Mouse (Mus musculus): ENCODE measurements at regions not wholly inside any gene's neighbourhood (a gene's known extent, or its start where the extent isn't known, plus 50 kb on each side); places are given as distances from the start of the nearest gene placed in this dataset.

DNA sequence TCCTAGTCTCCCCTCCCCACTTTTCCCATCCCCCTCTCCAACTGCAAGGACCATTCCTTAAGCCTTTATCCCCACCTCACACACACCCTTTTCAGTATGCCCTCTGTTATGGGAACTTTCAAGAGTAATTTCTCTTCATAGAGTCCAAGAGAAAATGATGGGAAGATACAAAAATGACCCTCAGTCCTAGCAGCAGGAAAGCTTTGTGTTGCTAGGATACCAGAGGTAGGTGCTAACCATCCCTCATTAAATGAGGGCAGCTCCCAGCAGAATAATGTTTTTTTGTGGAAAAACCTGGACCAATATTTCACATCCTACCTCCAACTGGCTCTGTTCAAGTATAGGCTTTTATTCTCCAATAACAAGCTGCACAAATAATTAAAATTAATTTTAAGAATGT lies 296.7 kb upstream of the Epha4 start:
- no peak for DNase-seq (ENCODE audit: extremely low read depth, insufficient read length, low spot score)

DNA sequence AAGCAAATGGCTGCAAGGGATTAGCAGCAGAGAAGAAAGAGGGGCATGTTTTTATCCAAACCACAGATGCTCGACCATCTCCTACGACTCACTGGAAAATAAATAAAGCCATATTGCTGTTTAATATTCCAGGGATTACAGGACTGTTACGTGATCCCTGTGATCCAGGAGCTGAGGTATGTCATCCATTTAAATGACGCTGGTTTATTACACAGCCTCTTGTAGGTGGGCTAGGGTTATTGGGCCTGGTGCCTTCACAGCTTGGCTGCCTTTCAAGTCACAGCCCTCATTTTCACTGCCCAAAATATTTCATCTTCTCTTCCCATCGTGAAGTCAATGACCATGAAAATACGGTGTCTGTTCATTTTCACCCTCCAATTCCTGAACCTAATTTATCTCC lies 276.1 kb upstream of the Epha4 start:
- DNase-seq (ENCODE audit: extremely low read depth, insufficient read length, low spot score), result no peak

GRCm38 (mm10) chr1:77754326-77754725 lies 239.4 kb upstream of the Epha4 start:
- no peak for DNase-seq (ENCODE audit: extremely low read depth, insufficient read length, low spot score)

DNA sequence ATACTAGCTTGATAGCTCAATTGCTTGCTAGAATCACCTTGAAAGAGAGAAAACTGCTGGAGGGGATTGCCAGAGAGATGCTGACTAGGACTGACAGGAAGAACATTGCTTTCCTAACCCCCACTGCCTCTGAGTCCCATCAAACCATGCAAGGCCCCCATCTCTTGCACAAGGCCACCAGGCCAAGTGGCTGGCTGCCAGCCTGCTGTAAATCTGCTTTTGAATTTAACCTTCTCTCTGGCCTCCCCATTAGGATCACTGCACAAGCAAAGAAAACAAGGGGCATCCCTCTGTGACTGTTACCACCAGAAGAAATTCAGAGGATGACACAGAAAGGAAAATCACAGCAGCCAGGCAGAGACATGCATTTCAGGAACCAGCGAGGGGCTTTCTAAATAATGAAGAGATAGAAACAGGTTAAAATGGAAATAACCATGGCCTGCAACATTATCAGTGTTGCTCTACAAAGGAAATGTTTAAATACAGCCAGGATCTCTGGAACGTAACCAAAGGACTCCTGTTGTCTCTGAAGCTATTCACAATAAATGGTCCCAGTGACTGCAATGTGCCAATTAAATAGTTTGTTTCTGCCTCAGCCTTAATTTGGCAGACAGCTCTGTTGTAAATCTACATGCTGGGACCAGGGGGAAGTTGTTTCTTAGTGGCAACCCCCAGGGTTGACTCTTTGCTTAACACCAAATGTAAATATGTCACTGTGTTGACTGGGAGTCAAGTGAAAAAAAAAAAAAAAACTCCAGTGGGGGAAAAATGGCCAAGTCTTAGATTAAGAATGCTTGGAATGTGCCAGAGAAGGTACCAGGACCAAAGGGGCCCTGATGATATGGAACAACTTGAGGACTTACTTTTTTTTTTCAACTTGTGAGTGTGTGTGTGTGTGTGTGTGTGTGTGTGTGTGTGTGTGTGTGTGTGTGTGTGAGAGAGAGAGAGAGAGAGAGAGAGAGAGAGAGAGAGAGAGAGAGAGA lies 233.9 kb upstream of the Epha4 start:
- no peak for DNase-seq (ENCODE audit: extremely low read depth, insufficient read length, low spot score)

DNA sequence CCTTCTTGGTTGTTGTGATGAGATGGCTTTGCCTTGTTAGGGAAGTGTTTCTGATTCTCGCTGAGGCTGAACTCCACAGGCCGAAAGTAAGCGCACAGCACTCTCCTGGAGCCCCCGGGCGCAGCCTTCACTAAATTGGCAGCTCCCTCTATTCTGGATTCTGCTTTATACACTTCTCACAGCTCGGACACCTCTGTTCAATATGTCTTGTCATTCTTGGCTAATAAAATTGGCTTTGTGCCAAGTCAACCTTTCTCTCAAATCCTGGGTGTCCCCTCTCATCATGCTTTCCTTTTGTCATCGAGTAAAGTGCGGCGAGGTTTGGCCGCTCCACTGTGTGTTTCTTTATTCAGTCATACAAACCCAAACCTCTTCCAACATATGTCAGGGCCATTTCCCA lies 217.2 kb upstream of the Epha4 start:
- no peak for DNase-seq (ENCODE audit: extremely low read depth, insufficient read length, low spot score)

DNA sequence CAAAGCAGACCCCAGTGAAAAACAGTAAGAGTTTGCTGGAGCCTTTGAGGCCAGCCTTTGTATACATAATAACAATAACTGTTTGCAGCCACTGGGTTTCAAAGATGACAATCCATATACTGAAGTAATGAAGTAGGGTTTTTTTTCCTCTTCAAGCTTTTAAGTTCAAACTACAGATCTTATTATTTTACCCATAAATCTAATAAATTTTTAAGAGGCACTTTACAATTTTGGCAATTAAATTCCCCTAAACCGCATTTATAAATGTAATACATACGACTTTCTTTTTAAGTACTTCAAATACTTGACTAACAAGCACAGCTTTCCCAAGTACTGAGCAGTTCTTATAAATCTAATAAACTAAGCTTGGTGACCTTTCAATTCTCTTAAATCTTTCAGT lies 212.7 kb upstream of the Epha4 start:
- DNase-seq (ENCODE audit: extremely low read depth, insufficient read length, low spot score), result no peak

DNA sequence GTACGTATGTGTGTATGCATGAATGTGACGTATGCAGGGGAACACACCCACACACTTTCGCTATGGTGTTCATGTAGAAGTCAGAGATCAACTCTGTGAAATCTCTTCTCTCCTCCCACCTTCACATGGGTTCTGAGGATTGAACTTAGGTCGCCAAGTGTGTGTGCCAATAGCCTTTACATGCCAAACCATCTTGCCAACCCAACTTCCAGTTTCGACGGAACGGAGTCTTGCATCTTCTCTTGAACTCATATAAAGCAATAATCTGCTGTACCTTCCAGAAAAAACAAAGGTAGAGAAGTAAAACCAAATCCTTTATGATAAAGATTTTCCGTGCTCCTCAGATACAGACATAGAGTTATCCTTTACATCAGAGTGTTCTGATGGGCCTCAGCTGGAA lies 208.4 kb upstream of the Epha4 start:
- no peak for DNase-seq (ENCODE audit: extremely low read depth, insufficient read length, low spot score)

GRCm38 (mm10) chr1:77720859-77721258 lies 206.0 kb upstream of the Epha4 start:
- no peak for DNase-seq (ENCODE audit: extremely low read depth, insufficient read length, low spot score)

GRCm38 (mm10) chr1:77713001-77713400 lies 198.1 kb upstream of the Epha4 start:
- DNase-seq (ENCODE audit: extremely low read depth, insufficient read length, low spot score), result no peak

- DNase-seq (ENCODE audit: extremely low read depth, insufficient read length, low spot score), result no peak
Observed at GRCm38 (mm10) chr1:77708202-77709020, 193.5 kb upstream of the Epha4 start.

- no peak for DNase-seq (ENCODE audit: extremely low read depth, insufficient read length, low spot score)
Observed at GRCm38 (mm10) chr1:77695228-77696018, 180.5 kb upstream of the Epha4 start.

GRCm38 (mm10) chr1:77663345-77663744 lies 148.5 kb upstream of the Epha4 start:
- DNase-seq (ENCODE audit: extremely low read depth, insufficient read length, low spot score), result no peak

DNA sequence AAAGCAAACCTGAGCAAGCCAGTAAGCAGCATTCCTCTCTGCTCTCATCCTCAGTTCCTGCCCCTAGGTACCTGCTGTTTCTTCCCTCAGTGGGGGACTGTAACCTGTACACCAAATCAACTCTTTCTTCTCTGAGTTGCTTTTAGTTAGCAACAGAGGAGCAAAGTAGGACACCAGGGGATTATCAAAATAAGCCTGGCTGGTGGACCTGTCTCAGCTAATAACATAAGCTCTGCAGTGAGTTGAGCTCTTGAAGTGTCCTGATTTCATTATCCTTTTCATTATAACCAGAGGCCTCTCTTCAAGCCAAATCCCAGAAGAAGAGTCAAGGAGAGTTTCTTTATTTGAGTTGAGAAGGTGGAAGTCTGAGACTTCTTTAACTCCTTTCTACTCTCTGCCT lies 145.5 kb upstream of the Epha4 start:
- DNase-seq (ENCODE audit: extremely low read depth, insufficient read length, low spot score), result no peak

DNA sequence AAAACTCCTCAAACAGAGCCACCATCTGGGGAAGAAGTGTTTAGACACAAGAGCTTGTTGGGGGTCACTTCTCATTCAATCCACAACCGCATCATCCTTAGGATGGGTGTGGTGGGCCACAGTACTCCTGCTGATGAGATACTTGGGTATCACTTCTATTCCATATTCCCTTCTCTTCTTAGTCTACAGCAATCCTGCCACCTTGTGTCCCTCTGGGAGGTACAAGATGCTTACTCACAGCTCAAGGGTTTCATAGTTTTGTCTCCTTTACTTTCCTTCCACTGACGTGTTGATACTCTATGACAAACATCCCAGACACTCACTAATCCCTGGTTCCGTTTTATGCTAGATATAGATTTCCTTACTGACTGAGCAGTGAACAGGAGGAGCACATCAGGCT lies 122.1 kb upstream of the Epha4 start:
- no peak for DNase-seq (ENCODE audit: extremely low read depth, insufficient read length, low spot score)

- DNase-seq (ENCODE audit: extremely low read depth, insufficient read length, low spot score), result no peak
Observed at GRCm38 (mm10) chr1:77629496-77630281, 114.8 kb upstream of the Epha4 start.

GRCm38 (mm10) chr1:77628861-77629260 lies 114.0 kb upstream of the Epha4 start:
- no peak for DNase-seq (ENCODE audit: extremely low read depth, insufficient read length, low spot score)

- no peak for DNase-seq (ENCODE audit: extremely low read depth, insufficient read length, low spot score)
Observed at GRCm38 (mm10) chr1:77617490-77617889, 102.6 kb upstream of the Epha4 start.

DNA sequence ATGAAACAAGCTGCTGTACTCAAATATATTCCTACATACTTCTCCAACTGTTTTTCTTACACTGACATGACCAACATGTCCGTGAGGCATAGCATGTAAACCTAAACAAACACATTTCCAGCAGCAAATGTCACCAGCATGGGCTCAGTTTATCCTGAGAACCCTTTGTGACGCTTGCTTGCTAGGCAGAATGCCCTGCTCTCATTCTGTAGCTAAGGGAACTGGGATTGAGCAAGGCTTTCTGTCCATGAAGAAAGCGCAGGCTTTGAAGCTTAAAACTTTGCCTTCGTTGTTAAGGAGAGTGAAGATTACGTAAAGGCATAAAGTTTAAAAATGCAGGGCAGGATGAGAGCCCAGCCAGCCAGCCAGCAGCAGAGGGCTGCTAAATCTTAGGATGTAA lies 85.6 kb upstream of the Epha4 start:
- DNase-seq (ENCODE audit: extremely low read depth, insufficient read length, low spot score), result no peak

DNA sequence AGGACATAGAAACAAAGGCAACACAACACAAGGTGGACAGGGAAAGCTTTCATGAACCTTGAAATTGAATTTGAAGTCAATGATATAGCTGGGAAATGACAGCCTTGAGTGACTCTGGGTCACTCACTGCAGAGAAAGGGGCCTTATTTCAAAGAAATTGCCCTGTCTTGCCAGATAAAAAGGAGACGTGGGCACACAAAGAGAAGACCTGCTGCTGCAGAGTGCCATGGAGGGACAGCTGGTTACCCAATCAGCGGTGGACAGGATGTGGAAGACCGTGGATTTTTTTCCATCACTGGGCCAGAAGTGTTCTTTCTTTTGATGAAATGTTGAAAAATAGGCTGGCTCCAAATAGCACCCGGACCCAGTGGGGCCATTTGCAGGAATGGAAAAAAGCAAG lies 77.8 kb upstream of the Epha4 start:
- DNase-seq (ENCODE audit: extremely low read depth, insufficient read length, low spot score), result no peak

- DNase-seq (ENCODE audit: extremely low read depth, insufficient read length, low spot score), result no peak
Observed at GRCm38 (mm10) chr1:77592248-77592647, 77.4 kb upstream of the Epha4 start.

All from 3134 (cell line).